Mouse (Mus musculus) T-helper 17 cell (primary cell): ENCODE data around the gene Ip6k3.

Source experiments
- in situ Hi-C, 2 experiments: fragments of 300-600 bp; cut with MboI, MseI; formaldehyde crosslinking; loops; 1 replicate in 1 of 2; 2 replicates in 1 of 2; pipeline ENCODE4 v1.15.1; 2025; ENCODE audit warnings: high pct_unique_total_duplicates in 2 of 2

The Ip6k3 gene

DNA sequence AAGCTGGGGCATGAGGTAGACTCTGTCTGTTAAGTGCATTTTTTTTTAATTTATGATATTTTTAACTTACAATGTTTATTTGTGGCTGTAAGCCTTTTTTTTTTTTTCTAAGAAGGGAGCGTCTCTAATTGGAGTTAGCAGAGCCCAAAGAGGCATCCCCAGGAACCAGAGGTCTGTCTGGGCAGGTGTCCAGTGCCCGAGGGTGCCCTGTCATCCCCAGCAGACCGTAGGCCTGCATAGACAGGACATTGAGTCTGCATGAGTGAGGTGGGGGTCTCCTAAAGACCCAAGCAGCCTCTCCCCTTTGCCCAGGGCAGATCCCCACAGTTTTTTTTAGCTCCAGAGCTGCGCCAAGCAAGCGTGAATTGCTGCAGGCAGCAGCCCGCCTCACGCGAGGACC is 11.8 kb downstream of the Ip6k3 start:
- in situ Hi-C loops, result loop anchor here in 1 of 2 experiments (25.0 kb wide), 1 partner anchor 1643 kb away; no protein-coding TSS in a partner anchor

DNA sequence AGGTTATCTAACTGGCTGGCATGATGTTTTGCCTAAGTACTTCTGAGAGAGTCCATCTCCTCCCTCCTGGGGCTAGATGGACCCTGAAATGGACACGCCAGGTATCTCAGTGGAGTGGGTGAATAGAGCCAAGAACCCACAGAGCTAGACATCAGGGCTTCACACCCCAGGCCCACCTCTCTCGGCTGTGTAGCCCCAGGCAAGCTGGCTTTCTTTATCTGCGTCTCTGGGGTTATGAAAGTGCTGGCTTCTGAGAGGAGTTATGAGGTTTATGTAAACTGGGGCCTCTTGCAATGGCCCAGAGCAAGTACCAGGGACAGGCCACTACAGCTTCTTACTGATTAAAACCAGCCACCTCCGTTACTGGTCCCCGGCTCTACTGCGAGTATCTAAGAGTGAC is 12.7 kb downstream of the Ip6k3 start:
- in situ Hi-C loops, result loop anchor here in 1 of 2 experiments (25.0 kb wide), 1 partner anchor 1643 kb away; no protein-coding TSS in a partner anchor

DNA sequence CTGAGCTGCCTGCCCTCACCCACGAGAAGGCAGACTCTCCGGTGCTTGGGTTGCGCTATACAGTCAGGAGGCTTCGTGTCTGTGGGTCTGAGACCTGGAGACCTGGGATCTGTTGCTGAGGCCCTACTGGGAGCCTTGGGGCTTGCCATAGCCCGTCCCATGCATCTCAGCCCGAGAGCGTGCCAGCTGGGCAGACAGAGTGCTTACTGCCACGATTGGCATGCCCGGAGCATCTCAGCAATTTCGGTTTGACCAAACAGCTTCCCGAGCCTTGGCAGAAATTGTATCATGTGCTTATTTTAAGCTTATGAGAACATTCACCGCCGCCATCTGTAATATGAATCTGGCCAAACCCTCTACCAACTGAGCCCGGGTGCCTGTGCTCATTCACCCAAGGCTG is 13.3 kb downstream of the Ip6k3 start:
- in situ Hi-C loops, result loop anchor here in 1 of 2 experiments (25.0 kb wide), 1 partner anchor 1642 kb away; no protein-coding TSS in a partner anchor

DNA sequence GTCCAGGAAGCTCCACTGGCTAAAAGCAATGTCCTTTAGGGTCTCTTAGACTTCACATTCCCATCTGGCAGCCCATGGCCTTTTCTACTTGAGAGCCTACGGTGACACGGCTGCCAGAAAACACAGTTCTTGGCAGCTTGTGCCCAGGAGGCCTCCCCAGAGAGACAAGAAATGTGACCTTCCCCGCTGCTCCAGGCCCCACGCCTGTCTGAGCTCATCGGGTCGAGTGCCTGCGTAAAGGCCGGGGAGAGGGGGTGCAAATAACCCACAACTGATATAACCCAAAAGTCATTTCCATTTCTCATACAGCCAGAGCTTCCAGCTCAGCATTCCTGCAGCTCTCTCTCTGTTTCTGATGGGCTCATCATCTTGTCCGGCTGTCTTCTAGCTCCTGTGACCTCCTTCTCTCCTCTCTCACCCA is 13.8 kb downstream of the Ip6k3 start:
- in situ Hi-C loops, result loop anchor here in 1 of 2 experiments (25.0 kb wide), 1 partner anchor 1641 kb away; no protein-coding TSS in a partner anchor

DNA sequence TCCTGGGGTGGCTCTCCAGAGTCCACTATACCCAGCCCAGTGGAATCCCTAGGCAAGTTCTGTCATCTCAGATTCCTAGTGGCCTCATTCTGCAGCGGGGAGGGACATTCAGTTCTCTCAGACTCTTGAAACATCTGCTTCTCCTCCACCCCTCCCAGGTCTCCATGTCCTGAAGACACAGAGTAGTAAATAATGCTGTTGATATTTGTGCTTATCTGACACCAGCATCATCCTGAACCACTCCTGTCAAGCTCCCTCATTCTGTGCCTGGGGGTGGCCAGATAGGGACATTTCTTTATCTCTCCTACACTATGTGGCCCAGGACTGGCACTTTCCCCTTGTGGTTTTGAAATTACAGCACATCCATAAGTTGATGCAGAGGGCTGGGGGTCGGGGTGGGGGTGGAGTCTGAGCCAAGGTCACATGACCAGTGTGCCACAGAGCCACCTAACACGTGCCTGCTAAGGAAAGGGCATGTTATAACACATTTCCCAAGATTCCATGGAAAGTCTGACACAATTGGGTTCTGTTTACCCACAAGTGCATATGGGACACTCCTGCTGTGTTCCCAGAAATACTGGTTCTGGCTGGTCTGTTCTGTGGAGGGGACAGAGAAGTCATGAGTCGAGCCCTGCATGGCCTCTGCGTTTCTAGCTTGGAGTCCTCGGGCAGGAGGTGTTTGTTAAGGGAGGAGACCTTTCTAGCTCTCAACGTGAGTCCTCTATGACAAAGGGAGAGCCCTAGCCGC is 14.4 kb downstream of the Ip6k3 start:
- in situ Hi-C loops, result loop anchor here in 1 of 2 experiments (25.0 kb wide), 1 partner anchor 1641 kb away; no protein-coding TSS in a partner anchor

DNA sequence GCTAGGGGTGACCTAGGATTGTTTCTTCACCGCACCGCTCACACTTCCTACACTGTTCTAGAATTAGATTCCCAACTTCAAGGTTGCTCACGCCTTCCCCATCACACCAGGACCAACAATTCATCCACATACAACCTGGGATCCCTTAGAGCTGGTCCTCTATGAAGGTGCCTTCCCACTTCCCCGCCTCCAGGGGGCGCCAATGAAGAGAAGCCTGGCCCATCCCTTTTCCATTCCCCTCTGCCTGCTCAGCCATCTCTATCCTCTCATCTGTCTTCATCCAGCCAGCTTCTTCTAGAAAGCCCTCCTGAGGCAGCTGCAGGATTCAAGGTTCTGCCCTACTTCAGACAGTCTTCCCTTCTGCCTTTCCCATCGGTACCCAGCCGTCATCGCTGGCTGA is 16.2 kb downstream of the Ip6k3 start:
- in situ Hi-C loops, result loop anchor here in 1 of 2 experiments (25.0 kb wide), 1 partner anchor 1639 kb away; no protein-coding TSS in a partner anchor

DNA sequence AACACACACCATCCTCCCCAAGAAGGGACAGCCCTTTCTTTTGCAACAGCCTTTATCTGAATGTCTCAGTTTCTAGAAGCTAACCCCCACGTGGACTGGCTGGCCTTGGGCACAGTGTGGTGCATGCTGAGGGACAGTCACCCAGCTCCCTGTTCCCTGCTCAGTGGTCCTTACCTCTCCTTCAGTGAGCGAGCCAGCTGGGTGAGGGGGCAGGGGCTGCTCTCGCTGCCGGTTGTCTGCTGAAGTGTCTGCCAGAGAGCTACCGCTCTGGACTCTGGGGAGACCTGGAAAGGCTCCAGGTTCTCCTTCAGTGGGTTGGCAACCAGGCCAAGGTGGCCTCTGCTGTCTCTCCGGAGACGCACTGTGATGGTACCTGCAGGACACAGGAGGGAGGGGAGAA is 16.7 kb downstream of the Ip6k3 start:
- in situ Hi-C loops, result loop anchor here in 1 of 2 experiments (25.0 kb wide), 1 partner anchor 1639 kb away; no protein-coding TSS in a partner anchor

DNA sequence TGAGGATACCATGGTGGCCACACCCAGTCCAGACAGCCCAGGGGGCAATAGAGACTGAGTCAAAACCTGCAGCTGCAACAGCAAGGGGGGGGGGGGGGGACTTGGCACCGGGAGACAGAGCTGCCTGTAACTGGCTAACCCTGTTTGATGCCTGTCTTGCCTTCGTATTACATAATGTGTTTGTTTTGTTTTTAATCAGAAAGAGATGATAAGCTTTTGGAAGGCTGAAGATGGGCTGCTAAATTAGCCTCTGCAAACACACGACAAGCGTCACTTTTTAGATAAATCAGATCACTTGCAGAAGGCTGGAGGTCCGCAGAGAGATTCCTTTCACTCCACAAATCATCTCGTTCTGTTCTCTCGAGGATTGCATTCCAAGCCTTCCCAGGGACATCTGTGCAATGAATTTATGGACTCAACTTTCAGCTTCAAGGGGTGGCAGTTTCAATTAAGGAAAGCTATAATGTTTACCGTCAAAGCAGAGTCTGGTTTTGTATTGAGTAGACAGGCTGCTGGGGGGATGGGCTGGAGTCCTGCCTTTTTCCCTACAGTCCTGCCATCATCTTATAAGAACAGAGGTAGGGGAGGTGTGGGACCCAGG is 21.2 kb downstream of the Ip6k3 start:
- in situ Hi-C loops, result no loop called here

DNA sequence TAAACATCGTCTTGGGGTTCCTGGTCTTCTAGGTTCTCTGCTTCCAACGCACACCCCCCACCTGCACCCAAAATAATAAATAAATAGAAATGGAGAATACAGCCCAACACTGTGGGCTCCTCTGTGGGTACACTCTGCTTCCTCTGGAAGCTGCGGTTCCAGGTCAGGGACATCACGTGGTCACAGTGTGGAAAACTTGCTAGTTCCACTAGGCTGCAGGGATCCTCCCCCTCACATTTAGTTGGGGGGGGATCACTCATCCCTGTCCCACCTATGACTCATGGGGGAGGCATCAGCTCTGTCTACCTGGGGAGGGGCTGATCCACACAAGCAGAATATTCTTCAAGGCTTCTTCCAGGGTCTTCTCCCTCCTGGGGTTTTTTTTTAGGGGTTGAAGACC is 23.4 kb downstream of the Ip6k3 start:
- in situ Hi-C loops, result no loop called here

DNA sequence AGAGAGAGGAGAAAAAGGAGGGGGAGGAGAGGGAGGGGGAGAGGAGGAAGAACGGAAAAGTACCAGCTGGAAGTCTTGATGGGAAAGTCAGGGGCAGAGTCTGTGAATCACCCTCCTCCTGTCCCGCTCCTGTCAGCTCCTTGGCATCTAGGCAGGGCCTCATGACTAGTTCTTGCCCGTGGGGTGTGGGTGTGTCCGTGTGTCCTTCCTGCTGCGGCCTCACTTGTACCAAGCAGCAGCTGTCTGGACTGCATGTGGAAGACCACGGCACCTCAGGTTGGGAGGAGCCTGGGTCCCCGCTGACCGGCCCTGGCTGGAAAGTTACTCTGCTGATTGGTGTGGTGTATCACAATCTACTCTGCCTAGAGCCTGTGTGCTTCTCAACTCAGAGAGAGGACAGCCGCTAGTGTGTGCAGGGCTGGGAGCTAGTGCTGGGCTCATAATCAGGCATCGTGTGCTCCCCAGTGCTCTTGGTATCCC is 25.6 kb downstream of the Ip6k3 start:
- in situ Hi-C loops, result no loop called here

DNA sequence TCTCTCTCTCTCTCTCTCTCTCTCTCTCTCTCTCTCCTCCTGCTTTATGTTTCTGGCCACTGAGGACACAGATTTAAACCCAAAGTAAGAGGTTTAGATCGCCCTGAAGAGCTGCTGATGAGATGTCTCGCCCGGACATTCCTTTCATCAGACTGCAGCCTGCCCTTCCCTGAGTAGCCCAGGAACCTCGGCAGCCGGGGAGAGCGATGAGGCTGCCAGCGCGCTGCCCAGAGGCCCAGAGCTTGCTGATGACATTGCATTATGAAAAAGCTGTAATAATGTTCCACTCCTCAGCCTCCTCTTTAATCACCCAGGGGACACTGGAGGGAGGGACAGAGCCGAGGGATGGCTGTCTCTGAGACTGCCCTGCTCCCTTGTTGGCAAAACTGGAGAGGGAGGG is 27.3 kb downstream of the Ip6k3 start:
- in situ Hi-C loops, result no loop called here

DNA sequence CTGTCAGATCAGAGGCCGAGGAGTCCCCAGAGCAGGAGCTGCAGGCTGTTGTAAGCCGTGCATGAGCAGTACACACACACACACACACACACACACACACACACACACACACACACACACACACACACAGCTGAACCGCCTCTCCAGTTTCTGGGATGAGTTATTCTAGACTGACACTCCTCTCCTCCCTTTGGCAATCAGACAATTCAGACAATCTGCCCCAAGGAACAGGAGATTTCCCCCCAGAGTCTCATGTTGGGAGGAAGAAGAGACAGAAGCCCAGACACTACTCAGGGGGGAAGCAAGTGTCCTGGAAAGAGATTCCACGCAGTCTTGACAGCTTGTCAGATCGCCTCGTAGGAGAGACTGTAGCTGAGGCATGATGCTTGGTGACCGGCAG is 28.3 kb downstream of the Ip6k3 start:
- in situ Hi-C loops, result no loop called here

DNA sequence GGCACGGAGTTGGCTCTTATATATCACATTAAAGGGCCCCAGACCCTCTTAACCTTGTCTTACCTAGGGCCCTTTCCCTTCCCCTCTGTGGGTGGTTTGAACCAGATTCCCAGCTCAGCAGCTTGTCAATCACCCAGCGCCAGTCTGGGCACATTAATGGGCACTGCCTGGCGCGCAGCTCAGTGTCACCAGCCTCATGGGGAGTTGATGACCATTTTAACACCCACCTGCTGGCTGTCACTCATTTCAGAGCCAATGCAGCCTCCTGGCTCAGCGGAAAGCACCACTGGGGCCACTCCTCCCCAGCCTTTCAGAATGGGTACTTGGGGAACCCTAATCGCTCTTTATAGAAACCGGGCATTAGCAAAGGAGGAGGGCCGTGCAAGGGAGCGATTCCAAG is 29.2 kb downstream of the Ip6k3 start:
- in situ Hi-C loops, result no loop called here

DNA sequence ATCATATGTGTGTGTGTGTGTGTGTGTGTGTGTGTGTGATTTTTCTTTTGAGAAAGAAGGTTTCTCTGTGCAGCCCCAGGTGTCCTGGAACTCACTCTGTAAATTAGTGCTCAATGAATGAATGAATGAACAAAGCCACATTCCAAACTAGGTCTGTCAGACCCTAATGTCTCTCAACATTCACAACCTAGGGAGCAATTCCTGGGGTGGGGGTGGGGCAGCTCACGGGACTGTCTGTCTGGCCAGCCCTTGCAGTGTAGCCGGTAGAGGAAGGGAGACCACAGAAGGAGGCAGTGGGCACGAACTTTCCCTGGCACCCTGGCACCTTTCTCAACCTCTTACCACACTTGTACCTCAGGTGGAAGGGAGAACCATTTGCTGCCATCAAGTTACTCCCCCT is 32.9 kb downstream of the Ip6k3 start:
- in situ Hi-C loops, result no loop called here

DNA sequence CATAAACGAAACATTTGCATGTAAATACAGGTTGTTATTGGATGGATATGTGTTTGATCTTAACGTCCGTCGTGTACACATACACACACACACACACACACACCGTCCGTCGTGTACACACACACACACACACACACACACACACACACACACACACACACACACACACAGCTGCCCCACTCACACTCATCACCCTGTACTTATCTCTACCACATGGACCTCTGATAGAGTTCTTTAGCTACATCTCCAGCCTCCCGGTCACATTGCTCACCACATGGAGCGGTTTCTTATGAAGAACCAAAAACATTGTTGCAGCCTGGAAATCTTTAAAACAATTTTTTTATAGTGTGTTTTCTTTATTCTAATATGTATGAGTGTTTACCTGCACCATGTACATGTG is 33.4 kb downstream of the Ip6k3 start:
- in situ Hi-C loops, result no loop called here

DNA sequence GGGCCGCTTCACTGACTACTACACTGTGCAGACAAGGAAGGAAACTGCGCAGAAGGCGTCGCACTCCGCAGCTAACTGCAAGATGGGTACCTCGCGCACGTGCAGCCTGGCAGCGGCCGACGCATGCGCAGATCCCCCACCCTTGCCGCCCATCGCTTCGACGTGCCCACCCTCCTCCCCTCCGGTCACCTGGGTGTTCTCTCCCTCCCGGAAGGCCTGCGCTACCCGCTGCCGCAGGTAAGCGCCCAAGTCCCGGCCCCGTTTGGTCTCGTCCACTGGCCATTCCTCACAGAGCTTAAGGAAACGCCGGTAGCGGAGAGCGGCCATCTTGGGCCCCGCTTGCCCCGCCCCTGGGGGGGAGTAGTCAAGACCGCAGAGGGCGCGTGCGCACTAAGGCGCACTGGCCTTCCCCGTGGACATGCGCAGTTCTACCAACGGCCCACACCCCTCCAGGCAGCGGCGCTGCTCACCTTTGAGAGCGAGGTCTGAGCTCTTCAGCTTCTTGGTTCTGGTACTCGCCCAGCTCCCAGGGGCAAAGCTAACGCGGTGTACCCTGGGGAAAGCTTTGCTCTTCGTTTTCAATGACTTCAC is 33.9 kb downstream of the Ip6k3 start, which contains the start of gene Uqcc2:
Uqcc2 (minus strand) TSS at position 366 of the 591 bp plus-strand sequence.
- in situ Hi-C loops, result no loop called here

DNA sequence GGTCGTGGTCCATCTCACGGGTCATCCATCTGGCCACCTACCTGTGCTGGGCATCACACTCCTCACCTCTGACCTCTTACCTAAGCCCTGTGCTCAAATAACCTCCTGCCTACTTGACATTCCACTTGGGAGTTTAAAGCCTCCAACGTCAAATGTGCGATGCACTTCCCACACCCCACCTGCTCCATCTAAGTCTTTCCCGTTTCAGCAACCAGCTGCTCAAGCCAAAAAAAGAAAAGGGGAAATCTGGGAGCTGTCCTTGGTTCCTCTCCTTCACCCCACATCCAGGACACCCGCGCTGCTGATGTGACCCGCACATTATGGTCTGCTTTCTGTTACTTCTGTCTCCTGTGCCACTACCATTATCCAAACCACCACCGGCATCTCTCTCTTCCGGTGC is 35.4 kb downstream of the Ip6k3 start:
- in situ Hi-C loops, result no loop called here

DNA sequence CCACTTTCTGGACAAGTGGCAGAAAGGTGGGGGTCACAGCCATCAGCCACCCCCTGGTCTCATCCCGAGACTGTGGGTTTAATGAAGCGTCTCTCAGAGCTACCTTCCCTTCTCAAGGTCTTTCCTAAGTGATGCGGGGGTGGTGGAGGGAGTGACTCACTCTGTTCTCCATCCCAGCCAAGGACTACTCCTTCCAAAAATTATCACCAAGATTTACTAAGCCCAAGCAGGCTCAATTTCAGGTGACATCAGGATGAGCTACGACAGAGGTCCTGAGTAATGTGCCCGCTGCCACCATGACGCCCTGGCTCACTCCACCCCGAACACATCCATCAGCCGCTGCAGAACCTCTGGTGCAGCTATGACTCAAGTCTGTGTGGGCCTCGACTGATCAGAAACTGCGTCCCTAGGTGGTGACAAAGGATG is 36.3 kb downstream of the Ip6k3 start:
- in situ Hi-C loops, result no loop called here

DNA sequence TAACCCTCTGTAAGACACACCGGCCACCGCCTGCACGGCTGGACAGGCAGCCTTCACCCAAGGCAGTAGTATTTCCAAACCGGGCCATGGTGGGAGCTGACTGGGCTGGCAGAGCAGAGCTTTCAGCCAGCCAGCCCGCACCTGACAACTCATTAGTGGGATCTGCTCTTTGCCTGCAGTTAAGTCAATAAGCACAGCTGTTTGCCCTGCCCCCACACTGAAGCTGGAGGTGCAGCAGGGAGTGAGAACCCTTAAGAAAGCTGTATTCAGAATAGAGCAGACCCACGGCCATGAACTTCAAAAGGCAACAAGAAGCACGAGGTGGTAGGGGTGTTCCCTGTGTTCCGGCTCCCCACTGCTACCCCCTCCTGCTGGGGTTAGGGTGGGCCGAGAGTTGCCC is 37.3 kb downstream of the Ip6k3 start:
- in situ Hi-C loops, result no loop called here

DNA sequence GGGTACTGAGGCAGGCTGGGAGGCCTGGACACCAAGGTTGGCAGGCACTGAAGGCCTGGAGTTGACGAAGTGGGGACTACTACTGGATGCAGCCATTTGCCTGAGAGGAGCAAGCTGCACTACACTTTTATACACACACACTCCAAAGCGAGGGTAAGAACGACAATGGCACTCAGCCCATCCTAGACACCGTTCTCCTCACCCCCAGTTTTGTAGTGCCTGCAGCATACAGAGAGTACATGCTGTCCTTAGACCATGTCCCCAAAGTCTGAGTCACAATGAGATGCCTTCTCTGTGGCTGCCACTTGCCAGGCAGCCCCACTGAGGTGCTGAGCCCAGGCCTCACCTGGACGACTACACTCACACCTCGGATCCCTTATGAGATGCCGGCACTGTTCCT is 37.8 kb downstream of the Ip6k3 start:
- in situ Hi-C loops, result no loop called here

DNA sequence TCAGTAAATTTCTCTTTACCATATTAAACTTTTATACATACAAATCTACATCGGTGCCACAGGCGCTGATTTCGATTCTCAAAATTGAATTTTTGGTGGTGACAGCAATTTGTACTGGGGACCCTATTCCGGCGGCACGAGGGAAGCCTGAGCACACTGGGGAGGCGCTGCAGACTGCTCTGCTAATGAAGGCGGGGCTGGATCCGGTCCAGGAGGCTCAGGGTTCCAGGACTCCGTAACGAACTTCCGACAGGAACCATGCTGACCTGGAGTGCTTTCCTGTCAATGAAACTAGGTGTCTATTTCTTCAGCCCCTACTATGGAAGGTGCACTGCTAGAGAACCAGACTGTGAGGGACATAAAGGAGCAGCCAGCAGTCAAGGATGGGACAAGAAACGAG is 38.3 kb downstream of the Ip6k3 start:
- in situ Hi-C loops, result no loop called here

DNA sequence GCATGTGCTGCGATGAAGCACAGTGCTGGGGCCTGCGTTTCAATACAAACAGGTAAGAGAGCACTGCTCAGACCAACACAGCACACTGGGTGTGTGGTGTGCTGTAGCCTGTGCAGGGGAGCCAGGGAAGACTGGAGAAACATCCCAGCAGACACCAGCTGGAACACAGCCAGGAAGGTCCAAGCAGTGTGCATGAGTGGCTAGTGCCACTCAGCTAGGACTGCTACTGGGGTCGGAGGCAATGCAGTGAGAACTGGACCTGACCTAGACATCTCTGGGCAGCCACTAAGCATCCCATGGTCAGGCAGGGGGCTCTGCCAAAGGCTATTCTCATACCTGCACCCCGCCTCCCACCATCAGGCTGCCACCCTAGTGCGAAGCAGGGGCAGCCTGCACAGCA is 39.4 kb downstream of the Ip6k3 start:
- in situ Hi-C loops, result no loop called here
